Mouse (Mus musculus) liver, embryonic 13.5 days (tissue): ENCODE measurements around the gene Klf3. TPM values are rescaled to one million over a fixed set of nuclear protein-coding genes. Genes with fewer than 3 reads are reported as not detected.

Source experiments
- ATAC-seq: fragments of 200-750 bp; cut with Nextera tagmentation; 2 replicates; pipeline ENCODE4 v1.8.0; 2017; ENCODE audit warnings: low read depth, mild to moderate bottlenecking, moderate number of reproducible peaks, moderate library complexity
- DNase-seq: peaks from one replicate; pipeline ENCODE4 v3.0.0; 2022
- H3K27ac ChIP-seq: fragments of 300-500 bp; sonication (generic); 2 replicates; pipeline ENCODE4 v1.5.1; 2015; ENCODE audit warnings: moderate library complexity, mild to moderate bottlenecking, inconsistent platforms
- H3K27me3 ChIP-seq: fragments of 300-500 bp; sonication (generic); 2 replicates; pipeline ENCODE4 v1.6.1; 2015; ENCODE audit warnings: mild to moderate bottlenecking, inconsistent platforms
- H3K36me3 ChIP-seq: fragments of 300-500 bp; sonication (generic); 2 replicates; pipeline ENCODE4 v1.6.1; 2015; ENCODE audit warnings: mild to moderate bottlenecking, inconsistent platforms
- H3K4me1 ChIP-seq: fragments of 300-500 bp; sonication (generic); replicated peaks from 2 replicates; pipeline ENCODE4 v1.6.1; 2015; ENCODE audit warnings: inconsistent platforms
- H3K4me2 ChIP-seq: fragments of 300-500 bp; sonication (generic); 2 replicates; pipeline ENCODE4 v1.6.1; 2015; ENCODE audit warnings: inconsistent platforms, mild to moderate bottlenecking, moderate library complexity
- H3K4me3 ChIP-seq: fragments of 300-500 bp; sonication (generic); replicated peaks from 2 replicates; pipeline ENCODE4 v1.5.1; 2015; ENCODE audit warnings: mild to moderate bottlenecking, inconsistent platforms
- H3K9ac ChIP-seq: fragments of 300-500 bp; sonication (generic); 2 replicates; pipeline ENCODE4 v1.6.1; 2015; ENCODE audit warnings: mild to moderate bottlenecking, inconsistent platforms
- H3K9me3 ChIP-seq: fragments of 300-500 bp; sonication (generic); replicated peaks from 2 replicates; pipeline ENCODE4 v1.6.1; 2016; ENCODE audit warnings: inconsistent platforms
- WGBS: fragments of 180-500 bp; shearing (Covaris S2); methylation state at CpG from one replicate; pipeline ENCODE4 v1.1.7; 2015; ENCODE audit not compliant: insufficient replicate concordance; 5-methylcytosine and 5-hydroxymethylcytosine counted together
- polyA plus RNA-seq: library from polyadenylated mRNA; unstranded; fragments of >200 nt; fragmentation: Nextera tagmentation; extraction: Ambion mirVana; gene quantifications from 2 replicates; pipeline ENCODE4 v1.2.1, GENCODE M21; 2015

Gene Klf3
- polyA plus RNA-seq, 1 experiment from 2014 or later, result 73.2 TPM

- Histone ChIP-seq H3K36me3 (peaks cover 99% of the 10 kb centered on the region), H3K9ac (no peak overlapping the region), H3K4me1 (peaks cover 57% of the 10 kb centered on the region), H3K9me3 (no peaks in the 10 kb centered on the region), H3K27me3 (no peaks in the 10 kb centered on the region), H3K27ac (no peak overlapping the region), H3K4me3 (no peak overlapping the region), H3K4me2 (no peak overlapping the region)
- WGBS, result 93% methylated on average over 10 of the region's 10 CpGs
- DNase-seq, result no peak
- no peak for ATAC-seq
These were observed 16.9 kb downstream of the Klf3 start for GRCm38 (mm10) chr5:64820138-64820537.

DNA sequence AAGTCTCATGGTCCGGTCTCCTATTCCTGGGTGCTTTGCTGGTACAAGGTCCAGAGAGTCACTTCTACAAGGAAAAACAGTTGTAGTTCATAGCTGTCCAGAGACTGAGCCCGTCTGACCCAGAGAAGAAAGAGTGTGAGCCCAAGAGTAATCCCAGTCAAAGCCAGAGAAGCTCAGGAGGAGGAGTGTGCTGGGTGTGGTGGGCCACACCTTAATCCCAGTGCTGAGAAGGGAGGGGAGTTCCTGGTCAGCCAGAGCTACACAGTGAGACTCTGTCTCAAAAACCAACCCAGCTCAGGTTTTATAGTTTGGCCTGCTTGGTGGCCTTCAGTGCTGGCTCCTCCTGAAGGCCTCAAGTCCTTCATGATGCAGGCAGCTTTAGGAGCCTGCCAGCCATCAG lies 18.1 kb downstream of the Klf3 start:
- Histone ChIP-seq H3K36me3 (peaks cover 99% of the 10 kb centered on the region), H3K27me3 (no peaks in the 10 kb centered on the region), H3K4me1 (peaks cover 46% of the 10 kb centered on the region), H3K4me3 (no peak overlapping the region), H3K9me3 (no peaks in the 10 kb centered on the region), H3K27ac (no peak overlapping the region), H3K4me2 (no peak overlapping the region), H3K9ac (no peak overlapping the region)
- peak; percentile 48; the same call in 1 of the 2 replicates for ATAC-seq
- 89% methylated on average over 2 of the region's 2 CpGs for WGBS
- no peak for DNase-seq

DNA sequence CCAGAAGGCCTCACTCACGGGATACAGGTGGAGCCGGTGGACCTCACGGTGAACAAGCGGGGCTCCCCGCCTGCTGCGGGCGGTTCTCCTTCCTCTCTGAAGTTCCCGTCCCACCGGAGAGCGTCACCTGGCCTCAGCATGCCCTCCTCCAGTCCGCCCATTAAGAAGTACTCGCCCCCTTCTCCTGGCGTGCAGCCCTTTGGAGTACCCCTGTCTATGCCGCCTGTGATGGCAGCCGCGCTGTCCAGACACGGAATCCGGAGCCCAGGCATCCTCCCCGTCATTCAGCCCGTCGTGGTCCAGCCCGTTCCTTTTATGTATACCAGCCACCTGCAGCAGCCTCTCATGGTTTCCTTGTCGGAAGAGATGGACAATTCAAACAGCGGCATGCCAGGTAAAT lies 18.8 kb downstream of the Klf3 start:
- Histone ChIP-seq H3K9me3 (no peaks in the 10 kb centered on the region), H3K36me3 (peaks cover 99% of the 10 kb centered on the region), H3K9ac (no peak overlapping the region), H3K27ac (no peak overlapping the region), H3K4me2 (no peak overlapping the region), H3K4me1 (peaks cover 40% of the 10 kb centered on the region), H3K27me3 (no peaks in the 10 kb centered on the region), H3K4me3 (no peak overlapping the region)
- 95% methylated on average over 24 of the region's 24 CpGs for WGBS
- ATAC-seq (no peak), DNase-seq (no peak)

- Histone ChIP-seq H3K9me3 (no peaks in the 10 kb centered on the region), H3K4me3 (no peak overlapping the region), H3K27me3 (no peaks in the 10 kb centered on the region), H3K4me1 (peaks cover 31% of the 10 kb centered on the region), H3K36me3 (peaks cover 100% of the 10 kb centered on the region), H3K27ac (no peak overlapping the region), H3K4me2 (no peak overlapping the region), H3K9ac (no peak overlapping the region)
- DNase-seq, result no peak
- 96% methylated on average over 11 of the region's 11 CpGs for WGBS
- no peak for ATAC-seq
These were observed 20.2 kb downstream of the Klf3 start for GRCm38 (mm10) chr5:64823431-64823830.

GRCm38 (mm10) chr5:64824765-64825164 lies 21.6 kb downstream of the Klf3 start:
- no peak for DNase-seq
- Histone ChIP-seq H3K4me2 (no peak overlapping the region), H3K36me3 (peaks cover 100% of the 10 kb centered on the region), H3K9me3 (no peaks in the 10 kb centered on the region), H3K9ac (no peak overlapping the region), H3K4me1 (peaks cover 20% of the 10 kb centered on the region), H3K4me3 (no peak overlapping the region), H3K27me3 (no peaks in the 10 kb centered on the region), H3K27ac (no peak overlapping the region)
- ATAC-seq, result no peak
- WGBS, result 91% methylated on average over 3 of the region's 3 CpGs

DNA sequence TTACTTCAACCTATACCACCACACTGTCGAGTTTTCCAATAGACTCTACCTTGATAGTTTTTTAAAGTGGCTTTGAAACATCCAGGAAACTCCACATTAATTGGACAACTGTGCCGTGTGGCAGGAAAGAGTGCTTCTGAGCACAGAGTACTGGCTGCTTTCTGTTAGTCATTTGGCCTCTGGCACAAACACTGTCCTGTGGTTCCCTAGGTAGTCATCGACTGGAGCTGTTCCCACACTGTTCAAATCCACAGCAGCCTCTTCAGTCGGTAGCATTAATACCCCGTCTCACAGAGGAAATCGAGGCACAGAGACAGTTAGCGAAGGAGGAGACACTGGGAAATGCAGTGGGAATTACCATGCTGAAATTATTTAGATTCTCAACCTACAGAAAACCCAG lies 22.3 kb downstream of the Klf3 start:
- no peak for ATAC-seq
- no peak overlapping the region for H3K4me3 ChIP-seq
- peaks cover 100% of the 10 kb centered on the region for H3K36me3 ChIP-seq
- no peak overlapping the region for H3K9ac ChIP-seq
- H3K27ac ChIP-seq, result no peak overlapping the region
- peaks cover 13% of the 10 kb centered on the region for H3K4me1 ChIP-seq
- no peak overlapping the region for H3K4me2 ChIP-seq
- H3K27me3 ChIP-seq, result no peaks in the 10 kb centered on the region
- H3K9me3 ChIP-seq, result no peaks in the 10 kb centered on the region
- 88% methylated on average over 7 of the region's 7 CpGs for WGBS
- DNase-seq, result no peak

- Histone ChIP-seq H3K4me3 (no peak overlapping the region), H3K27me3 (no peaks in the 10 kb centered on the region), H3K9ac (no peak overlapping the region), H3K4me2 (no peak overlapping the region), H3K9me3 (no peaks in the 10 kb centered on the region), H3K27ac (no peak overlapping the region), H3K4me1 (peaks cover 2% of the 10 kb centered on the region; the same call in 1 of the 2 replicates), H3K36me3 (peaks cover 97% of the 10 kb centered on the region)
- no peak for ATAC-seq
- no peak for DNase-seq
- WGBS, result 93% methylated on average over 12 of the region's 12 CpGs
These were observed 24.0 kb downstream of the Klf3 start for GRCm38 (mm10) chr5:64827151-64827550.

DNA sequence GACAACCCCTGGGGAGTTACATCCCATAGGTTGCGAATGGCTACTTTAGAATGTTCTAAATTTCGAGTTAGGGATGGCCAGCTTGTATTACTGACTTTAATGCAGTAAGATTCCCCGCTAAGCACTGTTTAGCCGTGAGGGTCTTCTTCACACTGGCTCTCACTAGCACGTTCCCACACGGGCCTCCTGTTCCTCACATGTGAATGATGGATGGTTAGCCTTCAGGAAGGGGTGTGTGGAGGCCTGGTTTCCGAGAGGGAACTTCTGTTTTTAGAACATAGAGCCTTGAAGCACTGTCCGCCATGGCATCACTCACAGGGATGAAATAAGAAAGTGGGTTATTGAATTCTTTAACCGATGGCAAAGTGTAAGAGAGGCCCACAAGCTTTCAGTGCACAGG lies 25.1 kb downstream of the Klf3 start:
- DNase-seq, result no peak
- Histone ChIP-seq H3K4me2 (no peak overlapping the region), H3K9ac (no peak overlapping the region)

GRCm38 (mm10) chr5:64829606-64830005 lies 26.4 kb downstream of the Klf3 start:
- Histone ChIP-seq H3K9ac (no peak overlapping the region), H3K4me1 (peaks cover 2% of the 10 kb centered on the region; the same call in 1 of the 2 replicates), H3K4me2 (no peak overlapping the region), H3K4me3 (no peak overlapping the region), H3K9me3 (no peaks in the 10 kb centered on the region), H3K27me3 (no peaks in the 10 kb centered on the region), H3K27ac (no peak overlapping the region), H3K36me3 (peaks cover 79% of the 10 kb centered on the region)
- DNase-seq (no peak), ATAC-seq (no peak)
- 94% methylated on average over 10 of the region's 10 CpGs for WGBS

More for the DNA sequence above, 25.1 kb downstream of the Klf3 start:
- WGBS, result 57% methylated on average over 9 of the region's 9 CpGs
- no peak overlapping the region for H3K27ac ChIP-seq
- H3K4me3 ChIP-seq, result no peak overlapping the region
- H3K4me1 ChIP-seq, result peaks cover 2% of the 10 kb centered on the region; the same call in 1 of the 2 replicates
- no peaks in the 10 kb centered on the region for H3K27me3 ChIP-seq
- no peak for ATAC-seq
- peaks cover 91% of the 10 kb centered on the region for H3K36me3 ChIP-seq
- H3K9me3 ChIP-seq, result no peaks in the 10 kb centered on the region

GRCm38 (mm10) chr5:64830773-64831172 lies 27.6 kb downstream of the Klf3 start:
- H3K27me3 ChIP-seq, result no peaks in the 10 kb centered on the region
- H3K4me1 ChIP-seq, result peaks cover 2% of the 10 kb centered on the region; the same call in 1 of the 2 replicates
- ATAC-seq, result no peak
- no peak overlapping the region for H3K9ac ChIP-seq
- H3K4me2 ChIP-seq, result no peak overlapping the region
- H3K4me3 ChIP-seq, result no peak overlapping the region
- peaks cover 68% of the 10 kb centered on the region for H3K36me3 ChIP-seq
- H3K9me3 ChIP-seq, result no peaks in the 10 kb centered on the region
- no peak for DNase-seq
- H3K27ac ChIP-seq, result no peak overlapping the region
- WGBS, result 80% methylated on average over 3 of the region's 3 CpGs

- Histone ChIP-seq H3K4me2 (no peak overlapping the region), H3K27me3 (no peaks in the 10 kb centered on the region), H3K4me3 (no peak overlapping the region), H3K27ac (no peak overlapping the region), H3K4me1 (no peaks in the 10 kb centered on the region; the same call in 1 of the 2 replicates), H3K36me3 (peaks cover 41% of the 10 kb centered on the region), H3K9ac (no peak overlapping the region), H3K9me3 (no peaks in the 10 kb centered on the region)
- 0 out of 2 replicates have a peak, but pooled peaks have one; percentile 18 for ATAC-seq
- DNase-seq, result no peak
These were observed 30.2 kb downstream of the Klf3 start for GRCm38 (mm10) chr5:64833410-64833809.

DNA sequence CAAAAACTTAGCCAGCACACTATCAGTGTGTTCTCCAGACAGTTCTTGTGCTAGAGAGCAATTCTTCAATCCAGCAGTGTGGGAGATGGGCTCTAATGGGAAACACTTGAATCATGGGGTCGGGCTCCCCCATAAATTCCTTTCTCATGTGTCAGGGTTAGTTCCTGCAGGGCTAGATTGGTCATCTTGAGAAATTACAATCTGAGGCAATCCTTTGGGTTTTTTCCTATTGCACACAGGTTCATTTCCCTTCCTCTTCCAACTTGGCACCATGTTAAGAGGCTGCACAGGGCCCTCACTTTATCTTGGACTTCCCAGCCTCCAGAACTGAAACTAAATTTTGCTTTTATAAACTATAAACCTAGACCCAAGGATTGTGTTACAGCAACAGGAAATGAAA lies 31.0 kb downstream of the Klf3 start:
- Histone ChIP-seq H3K4me1 (no peaks in the 10 kb centered on the region; the same call in 1 of the 2 replicates), H3K9ac (no peak overlapping the region), H3K27me3 (no peaks in the 10 kb centered on the region), H3K27ac (peak overlapping the region; percentile 2; the same call in 1 of the 2 replicates), H3K4me3 (no peak overlapping the region), H3K4me2 (no peak overlapping the region), H3K36me3 (peaks cover 33% of the 10 kb centered on the region), H3K9me3 (no peaks in the 10 kb centered on the region)
- no peak for DNase-seq
- ATAC-seq, result no peak
- WGBS, result 63% methylated on average over 1 of the region's 1 CpGs
